Mouse (Mus musculus) layer of hippocampus, adult 2 months (tissue): Measurements from ENCODE around the gene Otx1. TPM values are rescaled to one million over a fixed set of nuclear protein-coding genes. Genes with fewer than 3 reads are reported as not detected.

Experiments used
- DNase-seq, 2 experiments: peaks; one replicate each; pipeline ENCODE4 v3.0.0; 2022; ENCODE audit warnings: low spot score in 2 of 2
- H3K27ac ChIP-seq: fragments of 200-600 bp; 2 replicates; pipeline ENCODE4 v1.8.1; 2022
- H3K4me3 ChIP-seq: fragments of 200-600 bp; 2 replicates; pipeline ENCODE4 v1.8.1; 2022; ENCODE audit warnings: mild to moderate bottlenecking
- CTCF ChIP-seq: fragments of 200-600 bp; conservative IDR thresholded peaks from 2 replicates; pipeline ENCODE4 v1.8.1; 2022; ENCODE audit warnings: antibody characterized with exemption, mild to moderate bottlenecking, moderate library complexity
- total RNA-seq, 2 experiments: library from RNA; stranded (reverse); gene quantifications; 2 replicates each; pipeline ENCODE4 v1.2.3; 2021

Gene Otx1
- total RNA-seq, 2 experiments from 2014 or later: 3.6 to 4.2 TPM

- peak overlapping the region; percentile 8; the same call in 1 of the 2 replicates for H3K4me3 ChIP-seq
- H3K27ac ChIP-seq: peak overlapping the region; percentile 70
- TF ChIP-seq CTCF: no peak
- DNase-seq: no peak
These were observed 3.9 kb upstream of the Otx1 start for GRCm38 (mm10) chr11:22006471-22007087.

- H3K4me3 ChIP-seq: no peak overlapping the region
- DNase-seq: peak in 1 of 2 experiments; percentile 9
- no peak for TF ChIP-seq CTCF
These were observed 2.7 kb upstream of the Otx1 start for GRCm38 (mm10) chr11:22005281-22005870.

GRCm38 (mm10) chr11:22004331-22004841 is 1.7 kb upstream of the Otx1 start:
- H3K4me3 ChIP-seq: no peak overlapping the region
- DNase-seq: peak in 1 of 2 experiments; percentile 22
- TF ChIP-seq CTCF: no peak
- H3K27ac ChIP-seq: peak overlapping the region; percentile 69

More at GRCm38 (mm10) chr11:22005281-22005870, 2.7 kb upstream of the Otx1 start:
- H3K27ac ChIP-seq: peak overlapping the region; percentile 48; the same call in 1 of the 2 replicates

GRCm38 (mm10) chr11:22003341-22003981 is 764 bp upstream of the Otx1 start:
- Histone ChIP-seq H3K4me3 (peak overlapping the region; percentile 58), H3K27ac (peak overlapping the region; percentile 81)
- peak in 1 of 2 experiments; percentile 16 for DNase-seq
- TF ChIP-seq CTCF: no peak

GRCm38 (mm10) chr11:22002062-22002782 is 475 bp downstream of the Otx1 start:
- peak in 1 of 2 experiments; percentile 8 for DNase-seq
- peak overlapping the region; percentile 58 for H3K4me3 ChIP-seq
- peak overlapping the region; percentile 81 for H3K27ac ChIP-seq
- TF ChIP-seq CTCF: no peak

- DNase-seq: peak; percentile 35 to 40
- Histone ChIP-seq H3K4me3 (peak overlapping the region; percentile 58), H3K27ac (peak overlapping the region; percentile 81)
- TF ChIP-seq CTCF: peak; percentile 47
These were observed 1.2 kb downstream of the Otx1 start for GRCm38 (mm10) chr11:22001321-22002061.

- TF ChIP-seq CTCF: no peak
- Histone ChIP-seq H3K27ac (peak overlapping the region; percentile 77), H3K4me3 (peak overlapping the region; percentile 58)
- no peak for DNase-seq
These were observed 2.2 kb downstream of the Otx1 start for GRCm38 (mm10) chr11:22000316-22001076.

GRCm38 (mm10) chr11:21999396-22000315 is 3.0 kb downstream of the Otx1 start:
- peak overlapping the region; percentile 77 for H3K27ac ChIP-seq
- no peak for TF ChIP-seq CTCF
- H3K4me3 ChIP-seq: peak overlapping the region; percentile 58
- DNase-seq: no peak

GRCm38 (mm10) chr11:21998141-21999047 is 4.3 kb downstream of the Otx1 start:
- H3K27ac ChIP-seq: peak overlapping the region; percentile 77; the same call in 1 of the 2 replicates
- peak; percentile 30; the same call in 1 of the 2 replicates for TF ChIP-seq CTCF
- no peak overlapping the region; the same call in 1 of the 2 replicates for H3K4me3 ChIP-seq
- DNase-seq: no peak
